Mouse (Mus musculus): ENCODE measurements around the gene Tnip2.

The Tnip2 gene

DNA sequence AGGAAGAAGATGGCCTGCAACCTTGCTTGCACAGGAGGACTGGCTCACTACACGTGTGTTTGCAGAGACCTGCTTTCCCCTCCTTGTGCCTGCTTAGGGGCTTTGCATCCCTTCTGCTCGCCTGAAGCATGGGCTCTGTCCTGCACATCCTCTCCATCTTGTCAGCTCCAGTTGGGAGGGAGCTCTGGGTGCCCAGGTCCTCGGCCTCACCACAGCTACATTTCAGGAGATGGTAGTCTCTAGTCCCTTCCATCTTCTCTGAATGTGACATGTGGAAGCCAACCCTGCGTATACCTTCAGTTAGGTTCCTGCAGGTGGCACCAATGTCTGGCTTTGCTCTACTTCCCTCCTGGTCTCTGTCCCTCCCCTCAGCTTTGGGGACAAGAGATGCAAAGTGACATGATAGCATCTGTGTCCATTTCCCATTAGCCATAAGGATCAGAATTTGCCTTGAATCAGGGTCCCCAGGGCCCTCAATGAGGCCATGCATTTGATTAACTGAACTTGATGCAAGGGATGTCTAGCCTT is 10.2 kb upstream of the Tnip2 start:
- no peak for DNase-seq (ENCODE audit: low spot score in 2 of 2)

GRCm38 (mm10) chr5:34521337-34521736 is 7.5 kb upstream of the Tnip2 start:
- DNase-seq (ENCODE audit: low spot score in 2 of 2), result no peak

- no peak for DNase-seq (ENCODE audit: low spot score in 2 of 2)
These were observed 6.8 kb upstream of the Tnip2 start for GRCm38 (mm10) chr5:34520458-34521209.

GRCm38 (mm10) chr5:34519389-34519910 is 5.7 kb upstream of the Tnip2 start:
- no peak for DNase-seq (ENCODE audit: low spot score in 2 of 2)

GRCm38 (mm10) chr5:34517913-34518312 is 4.1 kb upstream of the Tnip2 start:
- DNase-seq (ENCODE audit: low spot score in 2 of 2), result peak; percentile 33 to 41

- DNase-seq (ENCODE audit: low spot score in 2 of 2), result no peak
These were observed 1.3 kb upstream of the Tnip2 start for GRCm38 (mm10) chr5:34515096-34515495.

DNA sequence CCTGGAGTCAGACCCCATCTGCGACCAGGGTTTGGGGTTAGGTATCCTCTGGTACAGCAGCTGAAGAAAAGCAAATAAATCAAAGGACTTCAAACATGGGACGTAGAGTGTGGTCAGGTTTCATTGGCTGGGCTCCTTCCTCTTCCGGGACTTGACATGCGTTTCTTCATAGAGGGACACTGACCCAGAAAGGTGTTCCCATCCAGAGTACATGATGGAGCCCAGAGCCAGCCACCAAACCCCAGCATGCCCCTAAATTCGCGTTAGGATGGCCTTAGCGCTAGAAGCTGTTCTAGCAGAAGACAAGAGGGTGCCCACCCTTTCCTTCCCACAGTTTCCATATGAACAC is 401 bp upstream of the Tnip2 start:
- no peak for DNase-seq (ENCODE audit: low spot score in 2 of 2)

- DNase-seq (ENCODE audit: low spot score in 2 of 2), result no peak
These were observed 1.3 kb downstream of the Tnip2 start for GRCm38 (mm10) chr5:34512486-34512885.

DNA sequence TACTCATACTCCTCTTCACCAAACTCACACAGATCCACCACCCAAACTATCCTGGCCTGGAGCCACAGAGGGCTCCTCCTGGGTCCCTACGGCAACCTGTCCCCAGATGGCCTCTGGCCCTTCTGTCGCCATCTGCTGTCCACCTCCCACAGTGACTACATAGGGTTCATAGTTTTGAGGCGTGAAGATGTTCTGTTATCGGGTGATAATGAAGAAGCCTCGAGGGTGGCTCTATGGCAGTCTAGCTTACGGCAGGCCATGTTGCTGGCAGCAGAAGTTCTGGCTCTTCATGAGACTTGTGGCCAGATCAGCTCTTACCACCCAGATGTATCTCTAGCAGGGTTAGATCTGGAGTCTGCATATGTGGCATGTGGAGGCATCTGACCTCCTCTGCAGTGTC is 11.0 kb downstream of the Tnip2 start:
- no peak for DNase-seq (ENCODE audit: low spot score in 2 of 2)

DNA sequence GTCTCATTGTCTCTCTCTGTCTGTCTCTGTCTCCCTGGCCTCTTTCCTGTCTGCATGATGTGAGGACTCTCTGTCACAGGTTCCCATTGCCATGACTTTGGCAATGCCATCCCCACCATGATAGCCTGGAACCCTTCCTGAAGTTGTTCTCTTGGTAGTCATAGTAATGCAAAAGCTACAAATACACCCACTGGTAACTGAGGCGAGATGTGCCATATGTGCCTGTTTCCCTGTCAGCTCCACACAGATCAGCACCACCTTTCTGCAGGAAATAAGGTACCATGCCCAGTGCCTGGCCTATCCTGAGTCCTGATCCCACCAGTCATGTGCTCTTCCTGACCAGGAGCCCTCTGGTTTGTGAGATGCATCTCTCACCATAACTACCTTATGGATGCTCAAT is 11.4 kb downstream of the Tnip2 start:
- DNase-seq (ENCODE audit: low spot score in 2 of 2), result no peak

GRCm38 (mm10) chr5:34501588-34501987 is 12.2 kb downstream of the Tnip2 start:
- DNase-seq (ENCODE audit: low spot score in 2 of 2), result no peak

GRCm38 (mm10) chr5:34500886-34501285 is 12.9 kb downstream of the Tnip2 start:
- no peak for DNase-seq (ENCODE audit: low spot score in 2 of 2)

GRCm38 (mm10) chr5:34496745-34497144 is 17.0 kb downstream of the Tnip2 start:
- no peak for DNase-seq (ENCODE audit: low spot score in 2 of 2)

DNA sequence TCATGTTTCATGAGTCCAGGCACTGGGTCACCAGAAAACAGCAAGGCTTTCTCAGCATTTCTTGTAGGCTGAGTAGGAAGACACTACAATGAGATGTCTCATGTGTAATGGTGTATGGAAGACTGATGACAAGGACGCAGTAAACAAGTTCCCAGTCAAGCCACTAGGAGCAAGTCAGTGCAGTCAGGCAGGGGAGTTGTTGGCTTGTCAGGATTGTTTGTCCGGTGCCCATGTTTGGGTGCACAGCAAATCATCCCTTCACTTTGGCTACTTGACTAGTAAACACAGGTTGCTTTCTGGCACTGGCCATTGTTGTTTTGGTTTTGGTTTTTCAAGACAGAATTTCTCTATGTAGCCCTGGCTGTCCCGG is 24.4 kb downstream of the Tnip2 start:
- DNase-seq (ENCODE audit: low spot score in 2 of 2), result no peak

- no peak for DNase-seq (ENCODE audit: low spot score in 2 of 2)
These were observed 24.9 kb downstream of the Tnip2 start for GRCm38 (mm10) chr5:34488741-34489417.

DNA sequence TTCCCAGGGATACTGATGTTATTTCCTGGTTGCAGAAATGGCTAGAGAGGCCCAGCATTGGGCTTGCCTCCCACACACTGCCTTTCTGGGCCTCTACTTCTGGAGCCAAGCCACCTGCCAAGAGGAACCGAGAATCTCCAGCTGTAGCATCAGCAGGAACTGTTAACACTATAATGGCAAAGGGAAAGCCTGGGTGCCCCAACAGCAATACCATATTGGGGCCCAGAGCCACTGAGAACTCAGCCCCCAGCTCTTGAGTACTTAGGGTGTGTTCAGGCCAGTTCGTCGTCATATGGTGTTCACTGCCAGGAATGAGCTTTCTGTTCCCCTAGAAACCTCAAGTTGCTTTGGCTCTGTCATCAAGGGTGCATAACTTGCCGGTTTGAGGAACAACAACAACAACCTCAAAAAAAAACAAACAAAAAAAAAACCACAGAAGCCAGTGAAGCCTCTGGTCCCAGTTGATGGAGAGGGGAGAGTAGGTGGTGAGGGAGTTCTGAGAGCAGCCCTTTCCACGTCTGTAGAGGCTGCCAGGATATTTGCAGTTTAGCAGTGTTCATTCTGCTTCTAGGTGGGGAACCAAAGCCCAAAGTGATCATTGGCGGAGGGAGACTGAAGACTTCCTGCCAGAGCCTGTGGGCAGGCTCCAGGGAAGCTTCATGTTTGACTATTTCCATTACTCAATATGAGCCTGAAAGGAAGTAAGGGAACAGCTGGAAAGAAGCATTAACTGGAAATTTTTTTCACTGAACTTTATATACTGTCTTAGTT is 26.3 kb downstream of the Tnip2 start:
- no peak for DNase-seq (ENCODE audit: low spot score in 2 of 2)

GRCm38 (mm10) chr5:34485731-34486130 is 28.1 kb downstream of the Tnip2 start:
- no peak for DNase-seq (ENCODE audit: low spot score in 2 of 2)

DNA sequence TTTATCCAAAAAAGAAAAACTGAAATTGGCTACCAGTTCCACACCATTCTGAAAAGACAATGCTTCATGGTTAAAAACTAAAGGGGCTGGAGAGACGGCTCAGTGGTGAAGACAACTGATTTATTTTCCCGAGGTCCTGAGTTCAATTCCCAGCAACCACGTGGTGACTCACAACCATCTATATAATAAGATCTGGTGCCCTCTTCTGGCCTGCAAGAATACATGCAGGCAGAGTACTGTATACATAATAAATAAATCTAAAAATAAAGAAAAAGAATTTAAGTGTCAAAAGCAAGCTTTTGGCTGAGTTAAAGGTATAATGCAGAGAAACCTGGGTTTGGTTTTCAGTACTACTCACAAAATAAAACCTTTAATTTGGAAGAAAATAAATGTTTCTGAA is 32.9 kb downstream of the Tnip2 start:
- no peak for DNase-seq (ENCODE audit: low spot score in 2 of 2)

GRCm38 (mm10) chr5:34468039-34468775 is 45.6 kb downstream of the Tnip2 start:
- DNase-seq (ENCODE audit: low spot score in 2 of 2), result no peak

DNA sequence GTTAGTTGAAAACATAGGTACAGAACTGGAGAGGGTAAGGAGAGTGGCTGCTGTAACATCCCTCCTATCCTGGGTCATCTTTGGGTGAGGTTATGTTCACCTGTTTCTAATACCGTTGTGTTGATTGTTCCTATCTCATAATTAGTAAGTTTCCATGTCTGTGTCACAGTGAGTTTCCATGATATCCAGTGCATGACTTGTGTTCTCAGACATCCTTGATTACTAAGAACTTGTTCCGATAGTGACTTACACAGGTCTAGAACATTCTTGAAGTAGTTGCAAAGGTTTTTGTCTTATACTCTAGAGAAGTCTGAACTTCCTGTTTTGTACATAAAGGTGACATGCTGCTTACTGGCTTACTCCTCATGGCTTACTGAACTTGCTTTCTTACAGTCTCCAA is 47.1 kb downstream of the Tnip2 start:
- DNase-seq (ENCODE audit: low spot score in 2 of 2), result no peak

DNA sequence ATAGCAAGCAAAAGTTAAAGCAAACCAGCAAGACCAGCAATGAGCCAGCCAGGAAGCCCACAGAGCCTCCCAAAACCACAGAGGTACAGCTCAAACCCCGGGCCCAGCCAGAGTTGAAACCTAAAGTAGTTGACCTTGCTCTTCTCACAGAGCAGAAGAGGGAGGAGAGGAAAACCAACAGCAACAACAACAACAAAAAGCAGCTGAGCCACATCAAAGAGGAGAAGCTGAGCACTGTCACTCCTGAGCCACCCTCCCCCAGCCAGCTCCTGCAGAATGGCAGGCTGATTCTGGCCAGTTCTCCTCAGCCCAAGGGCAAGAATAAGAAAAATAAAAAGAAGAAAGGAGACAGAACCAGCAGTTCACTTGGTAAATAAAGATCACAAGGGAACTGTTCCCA is 47.7 kb downstream of the Tnip2 start:
- DNase-seq (ENCODE audit: low spot score in 2 of 2), result no peak

DNA sequence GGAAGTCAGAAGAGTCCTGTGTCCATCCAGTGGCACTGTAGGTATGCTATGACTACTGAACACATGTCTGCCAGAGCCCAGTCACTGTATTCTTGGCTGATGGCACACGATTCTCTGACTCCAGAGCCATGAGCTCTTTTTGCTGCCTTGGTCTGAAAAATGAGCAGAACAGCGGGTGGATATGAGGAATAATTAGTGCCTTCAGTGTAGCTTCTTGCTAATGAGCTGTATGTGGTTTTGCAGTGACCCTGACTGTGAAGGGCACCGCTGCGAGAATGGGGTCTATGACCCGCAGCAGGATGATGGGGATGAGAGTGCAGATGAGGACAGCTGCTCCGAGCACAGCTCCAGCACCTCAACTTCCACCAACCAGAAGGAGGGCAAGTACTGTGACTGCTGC is 52.0 kb downstream of the Tnip2 start:
- DNase-seq (ENCODE audit: low spot score in 2 of 2), result no peak

Measured in right cerebral cortex, postnatal 36 days (tissue).